Mouse (Mus musculus) right cerebral cortex, postnatal 4 days (tissue): ENCODE data around the gene Lgi2.

Experiments used
- DNase-seq: peaks from one replicate; pipeline ENCODE4 v3.0.0-alpha.2; 2022

Gene Lgi2

DNA sequence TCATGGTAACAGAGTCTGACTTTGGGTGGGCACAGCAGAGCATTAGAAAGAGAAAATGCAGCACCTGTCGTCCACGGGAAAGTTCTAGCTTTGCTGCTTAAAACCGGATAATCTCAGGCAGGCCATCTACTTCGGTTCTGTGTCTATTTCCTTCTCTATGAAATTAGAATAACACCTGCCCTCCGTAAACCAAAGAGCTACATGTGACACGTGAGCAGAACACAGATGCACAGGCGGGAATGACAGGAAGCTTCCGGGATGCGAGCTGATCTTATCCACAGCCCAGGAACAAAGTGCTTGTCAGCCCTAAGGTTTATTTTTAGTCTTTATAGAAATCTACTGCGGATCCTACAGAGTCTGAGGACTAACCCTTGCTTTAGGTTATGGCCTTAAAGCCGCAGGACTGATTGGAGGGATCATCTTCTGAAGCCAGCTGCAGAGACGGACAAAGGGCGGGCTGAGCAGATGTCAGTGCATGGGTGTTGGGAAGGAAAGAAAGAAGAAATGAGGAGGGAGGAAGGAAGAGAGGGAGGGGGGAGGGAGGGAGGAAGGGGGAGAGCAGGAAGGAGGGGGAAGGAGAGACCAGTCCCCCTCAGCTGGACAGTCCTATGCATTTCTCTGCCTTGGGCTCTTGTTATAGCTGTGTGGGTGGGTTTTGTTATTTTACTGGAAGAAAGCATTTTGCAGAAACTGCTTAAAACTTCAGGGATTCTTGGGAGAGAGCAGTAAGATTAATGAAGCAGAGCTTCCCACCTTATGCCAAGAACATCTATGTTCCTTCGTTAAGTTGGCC lies 31.3 kb downstream of the Lgi2 start:
- DNase-seq = no peak

GRCm38 (mm10) chr5:52533705-52534104 lies 32.6 kb downstream of the Lgi2 start:
- DNase-seq = no peak

GRCm38 (mm10) chr5:52528545-52528944 lies 37.7 kb downstream of the Lgi2 start:
- DNase-seq = no peak

- no peak for DNase-seq
Observed at GRCm38 (mm10) chr5:52526324-52526986, 39.8 kb downstream of the Lgi2 start.

DNA sequence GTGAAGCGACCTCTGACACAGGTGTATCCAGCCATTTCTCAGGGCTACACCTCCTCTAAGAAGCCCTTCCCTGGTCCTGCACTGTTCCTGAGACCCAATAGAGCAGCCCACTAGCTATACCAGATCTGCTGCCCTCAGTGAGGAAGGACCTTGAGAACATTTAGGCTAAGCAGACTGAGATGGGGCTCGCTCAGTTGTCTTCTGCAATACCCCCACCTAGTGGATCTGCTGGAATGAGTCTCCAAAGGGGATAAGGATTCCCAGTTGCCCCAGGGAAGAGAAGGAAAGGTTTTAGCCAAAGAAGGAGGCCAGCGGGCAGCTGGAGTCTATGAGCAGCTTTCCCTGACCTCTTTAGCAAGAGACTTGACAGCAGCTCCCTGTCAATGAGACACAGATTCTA lies 42.1 kb downstream of the Lgi2 start:
- DNase-seq = peak; percentile 42

- DNase-seq = no peak
Observed at GRCm38 (mm10) chr5:52519921-52520320, 46.3 kb downstream of the Lgi2 start.

- DNase-seq = peak; percentile 37
Observed at GRCm38 (mm10) chr5:52516072-52516476, 50.2 kb downstream of the Lgi2 start.

GRCm38 (mm10) chr5:52515246-52516021 lies 50.8 kb downstream of the Lgi2 start:
- peak; percentile 85 for DNase-seq

DNA sequence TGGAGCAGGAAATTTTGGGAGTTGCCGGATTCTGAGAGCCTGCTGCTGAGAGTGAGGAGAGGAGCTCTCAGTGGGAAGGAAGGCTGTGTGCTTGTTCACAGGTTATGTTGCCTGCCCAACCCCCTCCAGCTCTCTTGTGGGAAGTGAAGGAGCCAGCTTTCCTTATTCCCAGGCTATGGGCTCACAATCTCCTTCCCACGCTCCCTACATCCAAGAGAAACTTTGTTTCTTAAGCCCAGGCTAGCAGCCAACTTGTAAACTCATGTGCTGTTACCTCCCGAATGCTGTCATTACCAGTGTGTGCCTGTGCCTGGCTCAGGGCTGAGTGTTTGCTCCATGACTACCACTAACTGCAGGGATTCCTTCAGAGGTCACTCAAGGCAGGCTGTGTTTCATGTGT lies 55.2 kb downstream of the Lgi2 start:
- DNase-seq = no peak

GRCm38 (mm10) chr5:52509416-52509815 lies 56.8 kb downstream of the Lgi2 start:
- DNase-seq = no peak

DNA sequence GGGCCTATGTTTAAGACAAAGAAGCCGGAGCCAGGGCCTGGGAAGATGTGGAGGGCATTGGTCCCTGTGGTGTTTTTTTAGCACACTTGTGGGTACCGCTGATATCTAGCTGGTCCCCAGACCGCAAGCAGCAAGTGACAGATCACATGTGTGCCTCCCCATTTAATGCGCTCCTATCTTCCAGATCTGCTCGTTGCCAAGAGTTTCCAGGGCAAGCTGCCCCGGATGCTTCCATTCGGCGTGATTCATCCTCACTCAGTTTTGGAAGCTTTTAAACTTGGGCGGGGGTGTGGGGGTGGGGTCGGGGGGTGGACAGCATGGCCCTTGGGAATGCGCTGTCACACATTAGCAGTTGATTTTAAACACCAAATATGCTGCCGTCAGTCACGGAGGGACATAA lies 61.6 kb downstream of the Lgi2 start:
- DNase-seq = no peak

DNA sequence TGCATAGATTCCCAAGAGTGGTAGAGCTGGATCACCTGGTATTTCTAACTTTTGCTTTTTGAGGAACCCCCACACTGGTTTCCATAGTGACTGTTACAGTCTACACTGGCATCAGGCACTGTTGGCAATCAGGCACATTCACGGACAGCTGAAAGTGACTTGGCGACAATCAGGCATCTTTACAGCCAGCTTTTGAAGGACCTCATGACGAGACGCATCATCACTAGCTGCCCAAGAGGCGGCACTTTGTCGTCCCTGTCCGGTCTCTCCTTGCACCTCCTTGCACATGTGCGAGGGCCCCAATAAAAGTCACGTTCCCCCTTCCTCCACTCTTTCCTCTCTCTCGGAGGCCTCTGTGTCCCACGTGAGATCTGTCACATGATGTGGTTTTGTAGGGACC lies 62.1 kb downstream of the Lgi2 start:
- DNase-seq = no peak

DNA sequence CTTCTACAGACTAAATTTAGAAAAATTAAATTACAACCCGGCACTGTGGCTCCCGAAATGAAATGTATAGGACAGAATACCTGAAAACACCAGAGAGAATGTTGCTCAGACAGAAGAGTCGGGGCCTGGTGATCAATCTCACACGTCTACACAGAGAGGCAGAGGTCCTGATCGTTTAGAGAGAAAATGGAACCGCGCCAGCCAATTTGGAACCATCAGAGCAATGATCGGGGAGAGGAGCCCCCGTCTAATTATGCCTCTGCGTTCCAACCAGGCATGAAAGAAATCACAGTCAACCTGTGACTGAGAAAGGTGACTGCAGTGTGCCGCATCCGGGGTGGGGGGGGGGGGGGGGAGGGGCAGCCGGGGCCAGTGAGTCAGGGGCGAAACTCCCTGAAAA lies 70.6 kb downstream of the Lgi2 start:
- DNase-seq = no peak

DNA sequence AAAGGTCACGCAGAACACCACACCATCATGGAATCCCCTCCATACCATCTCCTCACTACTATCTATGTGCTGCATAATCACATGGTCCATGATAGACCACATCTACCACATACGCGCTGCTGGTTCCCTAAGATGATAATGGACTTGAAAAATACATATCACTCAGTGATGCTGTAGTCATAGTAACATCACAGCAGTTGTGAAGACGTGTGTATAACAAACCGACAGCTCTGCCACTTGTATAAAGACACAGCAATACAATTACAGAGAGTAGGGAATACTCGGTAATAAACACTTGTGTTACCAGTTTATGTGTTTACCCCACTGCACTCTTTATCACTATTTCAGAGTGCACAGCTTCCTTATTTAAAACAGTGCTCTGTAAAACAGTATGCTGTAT lies 74.8 kb downstream of the Lgi2 start:
- DNase-seq = no peak

DNA sequence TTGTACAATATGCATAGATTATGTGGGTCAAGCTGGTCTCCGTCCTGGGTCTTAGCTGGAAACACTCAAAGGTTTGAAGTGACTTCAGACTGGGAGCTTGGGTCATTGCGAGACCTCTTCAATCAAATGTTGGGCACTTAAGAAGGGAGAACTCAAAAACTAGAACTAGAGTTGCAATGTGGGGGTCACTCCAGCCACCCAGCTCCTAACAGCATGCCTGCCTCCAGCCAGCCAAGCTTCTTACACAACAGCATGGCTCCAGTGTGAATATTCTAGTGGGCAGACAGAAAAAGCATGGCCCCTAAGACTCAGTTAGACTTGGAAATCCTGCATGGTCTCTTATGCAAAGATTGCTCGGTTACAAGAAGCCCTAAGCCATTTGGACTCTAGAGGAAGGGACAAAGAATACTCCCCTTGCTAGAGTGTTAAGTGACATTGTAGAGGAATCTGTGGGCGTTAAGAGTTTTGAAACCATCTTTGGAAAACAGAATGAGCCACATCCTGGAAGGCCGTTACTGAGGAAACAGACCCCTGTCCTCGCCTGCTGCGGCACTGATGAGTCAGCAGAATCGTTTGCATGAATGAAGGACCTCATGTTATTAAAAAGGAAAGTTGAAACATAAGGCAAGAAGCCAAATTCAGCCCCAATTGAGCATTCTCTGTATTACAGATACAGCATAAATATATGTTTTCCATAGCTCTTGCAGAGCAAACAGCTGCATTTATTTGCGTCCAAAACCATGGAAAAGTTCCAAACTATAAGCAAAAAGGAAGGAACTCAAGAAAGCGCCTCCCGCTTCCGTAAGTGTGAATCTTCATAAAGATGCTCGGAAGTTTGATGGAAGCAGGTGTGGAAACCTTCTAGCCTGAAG lies 78.5 kb downstream of the Lgi2 start:
- DNase-seq = no peak
